Mouse (Mus musculus) stomach, postnatal 0 days (tissue): ENCODE results near the gene Trib2. TPM values are rescaled to one million over a fixed set of nuclear protein-coding genes. Genes with fewer than 3 reads are reported as not detected.

ENCODE experiments used
- ATAC-seq: fragments of 200-750 bp; cut with Nextera tagmentation; 2 replicates; pipeline ENCODE4 v1.8.0; 2017; ENCODE audit not compliant: low FRiP score, low TSS enrichment
- DNase-seq: peaks from one replicate; pipeline ENCODE4 v3.0.0-alpha.2; 2016; ENCODE audit warnings: low spot score
- H3K27ac ChIP-seq: fragments of 300-500 bp; sonication (generic); replicated peaks from 2 replicates; pipeline ENCODE4 v1.5.1; 2014; ENCODE audit warnings: mild to moderate bottlenecking, control low read depth
- H3K27me3 ChIP-seq: fragments of 300-500 bp; sonication (generic); 2 replicates; pipeline ENCODE4 v1.6.1; 2014; ENCODE audit warnings: low read length; ENCODE audit not compliant: control insufficient read depth, insufficient read depth
- H3K36me3 ChIP-seq: fragments of 300-500 bp; sonication (generic); 2 replicates; pipeline ENCODE4 v1.6.1; 2014; ENCODE audit warnings: low read length, mixed read lengths; ENCODE audit not compliant: control insufficient read depth, insufficient read depth
- H3K4me1 ChIP-seq: fragments of 300-500 bp; sonication (generic); replicated peaks from 2 replicates; pipeline ENCODE4 v1.6.1; 2014; ENCODE audit warnings: antibody characterized with exemption; ENCODE audit not compliant: control insufficient read depth, insufficient read depth
- H3K4me2 ChIP-seq: fragments of 300-500 bp; sonication (generic); replicated peaks from 2 replicates; pipeline ENCODE4 v1.6.1; 2014; ENCODE audit warnings: low read depth, mild to moderate bottlenecking, control low read depth, moderate library complexity
- H3K4me3 ChIP-seq: fragments of 300-500 bp; sonication (generic); 2 replicates; pipeline ENCODE4 v1.5.1; 2014; ENCODE audit warnings: low read depth, low read length, control low read depth
- H3K9ac ChIP-seq: fragments of 300-500 bp; sonication (generic); 2 replicates; pipeline ENCODE4 v1.6.1; 2014; ENCODE audit warnings: mild to moderate bottlenecking, low read length, control low read depth, mixed read lengths
- H3K9me3 ChIP-seq: fragments of 300-500 bp; sonication (generic); 2 replicates; pipeline ENCODE4 v1.6.1; 2016; ENCODE audit warnings: low read length; ENCODE audit not compliant: control insufficient read depth
- CTCF ChIP-seq: IDR thresholded peaks from 2 replicates; pipeline ENCODE4 v1.5.1; 2016; ENCODE audit warnings: antibody characterized with exemption, low read depth, mild to moderate bottlenecking, moderate library complexity
- EP300 ChIP-seq: optimal IDR thresholded peaks from 2 replicates; pipeline ENCODE3; 2016; ENCODE audit warnings: antibody characterized with exemption
- WGBS: fragments of 180-500 bp; shearing (Covaris S2); extraction: QIAGEN DNeasy Blood & Tissue Kit; methylation state at CpG from one replicate; pipeline ENCODE4 v1.1.7; 2014; 5-methylcytosine and 5-hydroxymethylcytosine counted together
- microRNA-seq: library from miRNA; unstranded; fragments of <30 nt; microRNA quantifications from one replicate; pipeline ENCODE4, GENCODE M21; 2016
- polyA plus RNA-seq: library from polyadenylated mRNA; unstranded; fragments of >200 nt; fragmentation: Nextera tagmentation; extraction: Ambion mirVana; gene quantifications from 2 replicates; pipeline ENCODE4 v1.2.1, GENCODE M21; 2015

Trib2 gene
- polyA plus RNA-seq, 1 experiment from 2014 or later = 9.9 TPM

- no peak overlapping the region for H3K4me3 ChIP-seq
- no peaks in the 10 kb centered on the region for H3K9me3 ChIP-seq
- H3K9ac ChIP-seq = no peak overlapping the region
- H3K4me1 ChIP-seq = no peaks in the 10 kb centered on the region
- H3K27ac ChIP-seq = no peak overlapping the region
- 70% methylated on average over 8 of the region's 8 CpGs for WGBS
- H3K4me2 ChIP-seq = no peak overlapping the region
- H3K27me3 ChIP-seq = no peaks in the 10 kb centered on the region
- TF ChIP-seq CTCF (no peak), EP300 (no peak)
- no peaks in the 10 kb centered on the region for H3K36me3 ChIP-seq
- no peak for DNase-seq
- no peak for ATAC-seq
These were observed 59.4 kb downstream of the Trib2 start for GRCm38 (mm10) chr12:15757351-15757750.

- no peak for TF ChIP-seq EP300
- TF ChIP-seq CTCF = no peak
These were observed 61.6 kb downstream of the Trib2 start for GRCm38 (mm10) chr12:15755030-15755690.

GRCm38 (mm10) chr12:15754602-15755001 lies 62.1 kb downstream of the Trib2 start:
- WGBS = 51% methylated on average over 2 of the region's 2 CpGs
- no peak for ATAC-seq
- TF ChIP-seq CTCF (no peak), EP300 (no peak)
- no peaks in the 10 kb centered on the region for H3K9me3 ChIP-seq
- no peaks in the 10 kb centered on the region for H3K4me1 ChIP-seq
- no peak for DNase-seq
- no peak overlapping the region for H3K27ac ChIP-seq
- H3K4me2 ChIP-seq = no peak overlapping the region
- H3K9ac ChIP-seq = no peak overlapping the region
- H3K27me3 ChIP-seq = no peaks in the 10 kb centered on the region
- H3K36me3 ChIP-seq = no peaks in the 10 kb centered on the region
- H3K4me3 ChIP-seq = no peak overlapping the region

More at GRCm38 (mm10) chr12:15755030-15755690, 61.6 kb downstream of the Trib2 start:
- no peaks in the 10 kb centered on the region for H3K9me3 ChIP-seq
- DNase-seq (no peak), ATAC-seq (no peak)
- no peaks in the 10 kb centered on the region for H3K4me1 ChIP-seq
- H3K27ac ChIP-seq = no peak overlapping the region
- 51% methylated on average over 2 of the region's 2 CpGs for WGBS
- no peak overlapping the region for H3K9ac ChIP-seq
- no peaks in the 10 kb centered on the region for H3K36me3 ChIP-seq
- no peak overlapping the region for H3K4me2 ChIP-seq
- H3K27me3 ChIP-seq = no peaks in the 10 kb centered on the region
- H3K4me3 ChIP-seq = no peak overlapping the region

- DNase-seq (no peak), ATAC-seq (no peak)
- no peak for TF ChIP-seq EP300
- TF ChIP-seq CTCF = no peak
- no peaks in the 10 kb centered on the region for H3K9me3 ChIP-seq
- no peaks in the 10 kb centered on the region for H3K36me3 ChIP-seq
- no peak overlapping the region for H3K27ac ChIP-seq
- WGBS = 41% methylated on average over 4 of the region's 4 CpGs
- H3K4me1 ChIP-seq = no peaks in the 10 kb centered on the region
- H3K4me2 ChIP-seq = no peak overlapping the region
- no peaks in the 10 kb centered on the region for H3K27me3 ChIP-seq
- no peak overlapping the region for H3K4me3 ChIP-seq
- H3K9ac ChIP-seq = no peak overlapping the region
These were observed 67.0 kb downstream of the Trib2 start for GRCm38 (mm10) chr12:15749646-15750195.

- Histone ChIP-seq H3K36me3 (no peaks in the 10 kb centered on the region), H3K9me3 (no peaks in the 10 kb centered on the region), H3K27ac (no peak overlapping the region), H3K4me2 (no peak overlapping the region), H3K4me1 (no peaks in the 10 kb centered on the region), H3K9ac (no peak overlapping the region), H3K27me3 (no peaks in the 10 kb centered on the region), H3K4me3 (no peak overlapping the region)
- TF ChIP-seq EP300 (no peak), CTCF (no peak)
- no peak for ATAC-seq
- no peak for DNase-seq
- 61% methylated on average over 10 of the region's 10 CpGs for WGBS
These were observed 71.0 kb downstream of the Trib2 start for GRCm38 (mm10) chr12:15745752-15746151.

Small RNAs within 50 kb of the gene (microRNA-seq; reads per million reads assigned to microRNA genes)
- not detected for gene Mir6387
